Mouse (Mus musculus): ENCODE results near the gene Hist1h4h.

GRCm38 (mm10) chr13:23543965-23544786 lies 13.3 kb downstream of the Hist1h4h start, which contains the start of gene Hist1h3f:
- TF ChIP-seq CTCF (IDR thresholded peaks at IDR 0.05; ENCODE audit: borderline replicate concordance, insufficient read depth, low read length), result no peak
- TF ChIP-seq POLR2A (IDR thresholded peaks at IDR 0.05; ENCODE audit: low read depth, low read length), result peak; percentile 96
